Mouse (Mus musculus) kidney, embryonic 16.5 days (tissue): ENCODE results near the gene Mmp20. TPM values are rescaled to one million over a fixed set of nuclear protein-coding genes. Genes with fewer than 3 reads are reported as not detected.
A peak's percentile ranks its signal among the peaks of the same experiment; 100 is the strongest.

Source experiments
- ATAC-seq: fragments of 200-750 bp; cut with Nextera tagmentation; 2 replicates; pipeline ENCODE4 v1.8.0; 2017; ENCODE audit warnings: moderate TSS enrichment; ENCODE audit not compliant: low FRiP score, low TSS enrichment
- H3K27ac ChIP-seq: fragments of 300-500 bp; sonication (generic); 2 replicates; pipeline ENCODE4 v1.5.1; 2014; ENCODE audit warnings: low read length
- H3K27me3 ChIP-seq: fragments of 300-500 bp; sonication (generic); 2 replicates; pipeline ENCODE4 v1.6.1; 2014; ENCODE audit warnings: low read length, control low read depth, mixed read lengths; ENCODE audit not compliant: insufficient read depth
- H3K36me3 ChIP-seq: fragments of 300-500 bp; sonication (generic); 2 replicates; pipeline ENCODE4 v1.6.1; 2014; ENCODE audit warnings: low read length, control low read depth, mixed read lengths; ENCODE audit not compliant: insufficient read depth
- H3K4me1 ChIP-seq: fragments of 300-500 bp; sonication (generic); 2 replicates; pipeline ENCODE4 v1.6.1; 2014; ENCODE audit warnings: low read length, control low read depth, mixed read lengths; ENCODE audit not compliant: insufficient read depth
- H3K4me2 ChIP-seq: fragments of 300-500 bp; sonication (generic); replicated peaks from 2 replicates; pipeline ENCODE4 v1.6.1; 2014; ENCODE audit warnings: low read depth, low read length
- H3K4me3 ChIP-seq: fragments of 300-500 bp; sonication (generic); 2 replicates; pipeline ENCODE4 v1.5.1; 2014; ENCODE audit warnings: mild to moderate bottlenecking, low read length
- H3K9ac ChIP-seq: fragments of 300-500 bp; sonication (generic); replicated peaks from 2 replicates; pipeline ENCODE4 v1.6.1; 2014; ENCODE audit warnings: low read length
- H3K9me3 ChIP-seq: fragments of 300-500 bp; sonication (generic); 2 replicates; pipeline ENCODE4 v1.6.1; 2016; ENCODE audit warnings: low read length, control low read depth
- WGBS: fragments of 180-500 bp; shearing (Covaris S2); extraction: QIAGEN DNeasy Blood & Tissue Kit; methylation state at CpG from one replicate; pipeline ENCODE4 v1.1.7; 2014; 5-methylcytosine and 5-hydroxymethylcytosine counted together
- polyA plus RNA-seq: library from polyadenylated mRNA; unstranded; fragments of >200 nt; fragmentation: Nextera tagmentation; extraction: Ambion mirVana; gene quantifications from 2 replicates; pipeline ENCODE4 v1.2.1, GENCODE M21; 2015

Mmp20 gene
- polyA plus RNA-seq, 1 experiment from 2014 or later = not detected

- H3K36me3 ChIP-seq = no peaks in the 10 kb centered on the region
- no peak overlapping the region for H3K4me3 ChIP-seq
- 0 out of 2 replicates have a peak, but pooled peaks have one; percentile 46 for ATAC-seq
- H3K4me1 ChIP-seq = no peaks in the 10 kb centered on the region
- H3K9ac ChIP-seq = no peak overlapping the region
- H3K27me3 ChIP-seq = no peaks in the 10 kb centered on the region
- H3K9me3 ChIP-seq = no peaks in the 10 kb centered on the region
- H3K4me2 ChIP-seq = no peak overlapping the region
- no peak overlapping the region for H3K27ac ChIP-seq
- 72% methylated on average over 5 of the region's 5 CpGs for WGBS
Measured at GRCm38 (mm10) chr9:7650397-7651180, 22.6 kb downstream of the Mmp20 start.

DNA sequence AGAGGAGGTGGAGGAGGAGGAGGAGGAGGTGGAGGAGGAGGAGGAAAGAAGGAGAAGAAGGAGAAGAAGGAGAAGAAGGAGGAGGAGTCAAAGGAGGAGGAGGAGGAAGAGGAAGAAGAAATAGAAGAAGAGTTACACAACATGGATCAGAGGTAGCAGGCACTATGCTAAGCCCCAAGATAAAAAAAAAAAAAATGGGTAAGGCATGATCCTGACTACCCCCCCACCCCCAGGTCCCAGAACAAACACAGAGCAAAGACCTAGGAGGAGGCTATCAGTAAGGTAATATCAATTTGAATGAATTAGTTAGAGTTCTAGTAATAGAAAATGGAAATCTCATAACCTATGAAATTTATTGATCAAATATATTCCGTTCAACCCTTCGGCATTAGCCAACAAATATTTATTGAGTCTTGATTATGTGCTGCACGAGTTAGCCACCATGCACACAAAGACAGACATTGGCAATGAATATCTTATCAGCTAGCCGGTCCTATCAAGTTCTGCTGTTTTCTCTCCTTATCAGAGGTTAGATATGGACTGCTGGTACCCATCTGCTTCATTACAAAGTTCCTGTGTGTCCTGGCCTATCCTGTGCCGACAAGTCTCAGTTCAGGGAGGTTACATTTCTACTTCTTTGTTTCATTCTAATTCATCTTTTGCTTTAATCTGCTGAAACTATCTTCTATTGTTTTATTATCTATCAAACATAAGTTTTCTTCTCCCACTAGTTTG is 24.5 kb downstream of the Mmp20 start:
- WGBS = 87% methylated on average over 5 of the region's 5 CpGs
- no peak overlapping the region for H3K27ac ChIP-seq
- H3K9me3 ChIP-seq = no peaks in the 10 kb centered on the region
- H3K4me1 ChIP-seq = no peaks in the 10 kb centered on the region
- H3K9ac ChIP-seq = no peak overlapping the region
- ATAC-seq = no peak
- H3K4me3 ChIP-seq = no peak overlapping the region
- H3K4me2 ChIP-seq = no peak overlapping the region
- H3K27me3 ChIP-seq = no peaks in the 10 kb centered on the region
- H3K36me3 ChIP-seq = no peaks in the 10 kb centered on the region

DNA sequence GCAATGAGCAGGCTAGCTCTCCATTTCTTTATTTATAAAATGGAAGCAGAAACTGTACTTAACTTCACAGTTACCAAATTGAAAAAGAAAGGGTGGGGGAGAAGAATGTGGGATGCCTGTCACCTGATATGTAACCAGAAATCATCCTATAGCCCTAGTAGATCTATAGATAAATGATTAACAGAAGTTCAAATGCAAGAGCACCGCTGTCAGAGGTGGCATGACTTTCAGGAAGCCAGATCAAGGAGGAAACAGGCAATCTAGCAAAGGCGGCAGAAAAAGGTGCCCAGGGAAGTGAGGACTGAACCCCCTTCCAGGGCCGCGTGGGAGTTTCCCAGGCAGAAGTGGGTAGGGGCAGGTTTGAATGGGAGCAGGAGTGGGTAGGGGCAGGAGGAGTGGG is 29.9 kb downstream of the Mmp20 start:
- H3K4me3 ChIP-seq = no peak overlapping the region
- no peaks in the 10 kb centered on the region for H3K4me1 ChIP-seq
- no peaks in the 10 kb centered on the region for H3K27me3 ChIP-seq
- H3K9ac ChIP-seq = no peak overlapping the region
- 57% methylated on average over 4 of the region's 4 CpGs for WGBS
- H3K27ac ChIP-seq = no peak overlapping the region
- peak; percentile 49; the same call in 1 of the 2 replicates for ATAC-seq
- no peak overlapping the region for H3K4me2 ChIP-seq
- H3K9me3 ChIP-seq = no peaks in the 10 kb centered on the region
- H3K36me3 ChIP-seq = no peaks in the 10 kb centered on the region

- H3K4me3 ChIP-seq = no peak overlapping the region
- H3K27ac ChIP-seq = no peak overlapping the region
- no peaks in the 10 kb centered on the region for H3K27me3 ChIP-seq
- 85% methylated on average over 6 of the region's 6 CpGs for WGBS
- no peaks in the 10 kb centered on the region for H3K36me3 ChIP-seq
- no peaks in the 10 kb centered on the region for H3K4me1 ChIP-seq
- no peak overlapping the region for H3K4me2 ChIP-seq
- no peak for ATAC-seq
- no peaks in the 10 kb centered on the region for H3K9me3 ChIP-seq
- no peak overlapping the region for H3K9ac ChIP-seq
Measured at GRCm38 (mm10) chr9:7659469-7660020, 31.5 kb downstream of the Mmp20 start.

GRCm38 (mm10) chr9:7661371-7661770 is 33.3 kb downstream of the Mmp20 start:
- Histone ChIP-seq H3K4me3 (no peak overlapping the region), H3K4me1 (no peaks in the 10 kb centered on the region), H3K4me2 (no peak overlapping the region), H3K36me3 (no peaks in the 10 kb centered on the region), H3K9me3 (no peaks in the 10 kb centered on the region), H3K27ac (no peak overlapping the region), H3K9ac (no peak overlapping the region), H3K27me3 (no peaks in the 10 kb centered on the region)
- WGBS = 96% methylated on average over 1 of the region's 1 CpGs
- ATAC-seq = no peak

- Histone ChIP-seq H3K27me3 (no peaks in the 10 kb centered on the region), H3K9me3 (no peaks in the 10 kb centered on the region), H3K27ac (no peak overlapping the region), H3K4me1 (no peaks in the 10 kb centered on the region), H3K9ac (no peak overlapping the region), H3K4me2 (no peak overlapping the region), H3K36me3 (no peaks in the 10 kb centered on the region), H3K4me3 (no peak overlapping the region)
- WGBS = 86% methylated on average over 1 of the region's 1 CpGs
- no peak for ATAC-seq
Measured at GRCm38 (mm10) chr9:7669674-7670073, 41.6 kb downstream of the Mmp20 start.

GRCm38 (mm10) chr9:7672985-7673384 is 45.0 kb downstream of the Mmp20 start:
- no peak overlapping the region for H3K27ac ChIP-seq
- no peak overlapping the region for H3K4me3 ChIP-seq
- H3K9ac ChIP-seq = no peak overlapping the region
- H3K27me3 ChIP-seq = no peaks in the 10 kb centered on the region
- 86% methylated on average over 9 of the region's 9 CpGs for WGBS
- H3K4me2 ChIP-seq = no peak overlapping the region
- ATAC-seq = no peak
- no peaks in the 10 kb centered on the region for H3K36me3 ChIP-seq
- H3K4me1 ChIP-seq = no peaks in the 10 kb centered on the region
- no peaks in the 10 kb centered on the region for H3K9me3 ChIP-seq

DNA sequence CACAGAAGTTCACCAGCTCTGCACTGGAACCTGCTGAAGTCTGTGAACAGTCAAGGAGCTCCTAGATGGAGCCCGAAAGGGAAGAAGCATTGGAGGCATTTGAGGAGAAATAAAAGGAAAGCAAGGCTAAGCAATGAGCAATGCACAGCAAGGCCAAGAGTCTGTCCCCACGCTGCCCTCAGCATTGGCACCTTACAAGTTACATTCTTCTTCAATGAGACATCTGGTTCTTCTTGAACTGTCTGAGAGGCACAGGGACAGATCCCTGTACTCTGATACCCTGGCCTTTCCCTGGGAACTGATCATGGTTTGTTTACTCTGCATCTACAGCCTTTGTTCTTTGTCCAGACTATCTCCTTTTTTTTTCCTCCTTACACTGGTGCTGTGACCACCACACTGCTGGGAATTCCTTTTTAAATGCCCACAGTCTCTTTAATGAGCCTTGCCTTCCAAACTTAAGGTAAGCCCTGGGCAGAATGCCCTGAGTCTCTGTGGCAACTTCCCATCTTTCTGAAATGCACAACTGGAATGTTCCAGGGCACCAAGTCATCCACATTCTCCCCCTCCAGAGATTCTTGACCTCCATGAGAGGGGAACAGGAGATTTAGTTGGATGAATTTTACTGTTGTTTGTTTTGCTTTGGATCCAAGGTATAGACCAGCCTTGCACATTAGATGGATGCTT is 50.3 kb downstream of the Mmp20 start:
- Histone ChIP-seq H3K4me3 (no peak overlapping the region), H3K27me3 (no peaks in the 10 kb centered on the region), H3K4me2 (no peak overlapping the region), H3K36me3 (no peaks in the 10 kb centered on the region), H3K9ac (no peak overlapping the region), H3K27ac (no peak overlapping the region), H3K4me1 (no peaks in the 10 kb centered on the region), H3K9me3 (no peaks in the 10 kb centered on the region)
- 77% methylated on average over 2 of the region's 2 CpGs for WGBS
- ATAC-seq = no peak

DNA sequence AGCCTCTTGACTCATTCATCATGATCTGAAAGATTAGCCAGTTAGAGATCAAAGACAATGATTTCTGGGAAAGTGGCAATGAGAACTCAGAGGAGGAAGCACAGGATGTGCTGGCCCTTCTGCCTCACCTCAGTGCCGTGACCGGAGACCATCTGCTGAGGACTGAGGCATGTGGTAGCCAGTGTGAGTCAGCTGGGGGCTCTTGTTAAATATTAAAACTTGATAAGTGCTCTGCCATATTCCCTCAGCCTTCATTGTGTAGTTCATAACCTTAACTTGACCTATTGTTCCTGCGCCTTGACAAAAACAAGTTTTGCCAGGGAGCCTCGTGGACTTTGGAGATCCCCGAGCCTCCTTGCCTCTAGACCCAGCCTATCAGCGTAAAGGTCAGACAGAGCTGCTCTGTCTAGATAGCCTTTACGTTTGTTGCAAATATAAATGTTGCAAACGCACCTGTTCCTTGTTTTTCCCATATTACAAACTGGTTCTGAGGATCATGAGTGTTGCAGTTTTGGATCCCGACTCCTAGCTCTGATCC is 54.1 kb downstream of the Mmp20 start:
- H3K4me2 ChIP-seq = no peak overlapping the region
- ATAC-seq = 0 out of 2 replicates have a peak, but pooled peaks have one; percentile 51
- H3K9me3 ChIP-seq = no peaks in the 10 kb centered on the region
- no peak overlapping the region for H3K27ac ChIP-seq
- H3K4me1 ChIP-seq = no peaks in the 10 kb centered on the region
- H3K4me3 ChIP-seq = no peak overlapping the region
- H3K27me3 ChIP-seq = no peaks in the 10 kb centered on the region
- H3K9ac ChIP-seq = no peak overlapping the region
- no peaks in the 10 kb centered on the region for H3K36me3 ChIP-seq
- WGBS = 79% methylated on average over 9 of the region's 9 CpGs
